Mouse (Mus musculus) adrenal gland, adult 18-20 months (tissue): ENCODE data around the gene Ank3. TPM values are rescaled to one million over a fixed set of nuclear protein-coding genes. Genes with fewer than 3 reads are reported as not detected.

Source experiments
- DNase-seq, 2 experiments: peaks; one replicate each; pipeline ENCODE4 v3.0.0; 2021 to 2022; ENCODE audit warnings: low spot score in 2 of 2
- total RNA-seq, 2 experiments: library from RNA; stranded (reverse); gene quantifications; 1 replicate in 1 of 2; 2 replicates in 1 of 2; pipeline ENCODE4 v1.2.3; 2021

The Ank3 gene
- total RNA-seq, 2 experiments from 2014 or later, result 10.1 to 11.7 TPM

GRCm38 (mm10) chr10:69611314-69611713 is 212.7 kb downstream of the Ank3 start:
- no peak for DNase-seq

GRCm38 (mm10) chr10:69611839-69612340 is 213.3 kb downstream of the Ank3 start:
- DNase-seq, result no peak

GRCm38 (mm10) chr10:69616953-69617352 is 218.4 kb downstream of the Ank3 start:
- no peak for DNase-seq

- DNase-seq, result no peak
These were observed 219.1 kb downstream of the Ank3 start for GRCm38 (mm10) chr10:69617537-69618112.

- DNase-seq, result no peak
These were observed 222.3 kb downstream of the Ank3 start for GRCm38 (mm10) chr10:69620692-69621382.

- no peak for DNase-seq
These were observed 229.2 kb downstream of the Ank3 start for GRCm38 (mm10) chr10:69627767-69628166.

GRCm38 (mm10) chr10:69628743-69629142 is 230.2 kb downstream of the Ank3 start:
- DNase-seq, result no peak

- no peak for DNase-seq
These were observed 232.3 kb downstream of the Ank3 start for GRCm38 (mm10) chr10:69630802-69631388.

GRCm38 (mm10) chr10:69632885-69633284 is 234.3 kb downstream of the Ank3 start:
- DNase-seq, result no peak

GRCm38 (mm10) chr10:69634891-69635290 is 236.3 kb downstream of the Ank3 start:
- no peak for DNase-seq

- DNase-seq, result no peak
These were observed 237.5 kb downstream of the Ank3 start for GRCm38 (mm10) chr10:69635910-69636656.

- DNase-seq, result no peak
These were observed 240.6 kb downstream of the Ank3 start for GRCm38 (mm10) chr10:69639138-69639537.

GRCm38 (mm10) chr10:69640617-69641016 is 242.0 kb downstream of the Ank3 start:
- DNase-seq, result no peak

GRCm38 (mm10) chr10:69643481-69643880 is 244.9 kb downstream of the Ank3 start:
- DNase-seq, result no peak

- DNase-seq, result no peak
These were observed 245.4 kb downstream of the Ank3 start for GRCm38 (mm10) chr10:69643986-69644385.

- DNase-seq, result no peak
These were observed 246.8 kb downstream of the Ank3 start for GRCm38 (mm10) chr10:69645311-69645802.

GRCm38 (mm10) chr10:69645929-69646328 is 247.4 kb downstream of the Ank3 start:
- no peak for DNase-seq

GRCm38 (mm10) chr10:69650074-69650473 is 251.5 kb downstream of the Ank3 start:
- no peak for DNase-seq

GRCm38 (mm10) chr10:69652660-69653059 is 254.1 kb downstream of the Ank3 start:
- DNase-seq, result peak in 1 of 2 experiments; percentile 7

- no peak for DNase-seq
These were observed 254.6 kb downstream of the Ank3 start for GRCm38 (mm10) chr10:69653121-69653677.

GRCm38 (mm10) chr10:69654176-69654575 is 255.6 kb downstream of the Ank3 start:
- no peak for DNase-seq
